Mouse (Mus musculus) liver, embryonic 14.5 days (tissue): ENCODE results near the gene Cdh22. TPM values are rescaled to one million over a fixed set of nuclear protein-coding genes. Genes with fewer than 3 reads are reported as not detected.

Experiments used
- ATAC-seq: fragments of 200-750 bp; cut with Nextera tagmentation; 2 replicates; pipeline ENCODE4 v1.8.0; 2017; ENCODE audit warnings: moderate number of reproducible peaks, mild to moderate bottlenecking, moderate library complexity; ENCODE audit not compliant: insufficient read depth
- DNase-seq, 3 experiments: peaks; one replicate each; pipeline ENCODE4 v3.0.0-alpha.2; 2012 to 2013; ENCODE audit warnings: low read depth in 3 of 3, low spot score in 3 of 3
- H3K27ac ChIP-seq: fragments of 300-500 bp; sonication (generic); 2 replicates; pipeline ENCODE4 v1.5.1; 2014; ENCODE audit warnings: moderate library complexity, mild to moderate bottlenecking, control low read depth, inconsistent platforms
- H3K27me3 ChIP-seq: fragments of 300-500 bp; sonication (generic); 2 replicates; pipeline ENCODE4 v1.6.1; 2014; ENCODE audit warnings: mild to moderate bottlenecking, low read length, moderate library complexity; ENCODE audit not compliant: control insufficient read depth, insufficient read depth
- H3K36me3 ChIP-seq: fragments of 300-500 bp; sonication (generic); replicated peaks from 2 replicates; pipeline ENCODE4 v1.6.1; 2014; ENCODE audit warnings: low read depth; ENCODE audit not compliant: control insufficient read depth, insufficient read depth
- H3K4me1 ChIP-seq, 2 experiments: fragments of 200-500 bp in 1 of 2; fragments of 300-500 bp in 1 of 2; sonication (generic) in 1 of 2; replicated peaks; 2 replicates each; pipeline ENCODE4 v1.6.1; 2012 to 2014; ENCODE audit warnings: antibody characterized with exemption in 1 of 2, inconsistent platforms in 1 of 2, low read length in 1 of 2; ENCODE audit not compliant: control insufficient read depth in 2 of 2, insufficient read depth in 2 of 2
- H3K4me2 ChIP-seq: fragments of 300-500 bp; sonication (generic); 2 replicates; pipeline ENCODE4 v1.6.1; 2014; ENCODE audit warnings: low read depth, mild to moderate bottlenecking, control low read depth, moderate library complexity
- H3K4me3 ChIP-seq, 2 experiments: fragments of 200-500 bp in 1 of 2; fragments of 300-500 bp in 1 of 2; sonication (generic) in 1 of 2; 2 replicates each; pipeline ENCODE4 v1.5.1; 2012 to 2014; ENCODE audit warnings: low read depth in 2 of 2, low read length in 2 of 2, mild to moderate bottlenecking in 2 of 2, control low read depth in 1 of 2, inconsistent platforms in 1 of 2, moderate library complexity in 1 of 2; ENCODE audit not compliant: insufficient read depth in 1 of 2
- H3K9ac ChIP-seq: fragments of 300-500 bp; sonication (generic); replicated peaks from 2 replicates; pipeline ENCODE4 v1.6.1; 2014; ENCODE audit warnings: mild to moderate bottlenecking, control low read depth, moderate library complexity
- H3K9me3 ChIP-seq: fragments of 300-500 bp; sonication (generic); 2 replicates; pipeline ENCODE4 v1.6.1; 2016; ENCODE audit warnings: low read length, mixed read lengths; ENCODE audit not compliant: control insufficient read depth
- CTCF ChIP-seq: IDR thresholded peaks from 2 replicates; pipeline ENCODE4 v1.5.1; 2016; ENCODE audit warnings: antibody characterized with exemption, low read depth, control low read depth
- EP300 ChIP-seq: IDR thresholded peaks from 2 replicates; pipeline ENCODE4 v1.6.1; 2016; ENCODE audit warnings: antibody characterized with exemption, low read depth
- whole genome bisulfite sequencing: fragments of 180-500 bp; shearing (Covaris S2); extraction: QIAGEN DNeasy Blood & Tissue Kit; methylation state at CpG from one replicate; pipeline ENCODE4 v1.1.7; 2014; ENCODE audit not compliant: insufficient replicate concordance; 5-methylcytosine and 5-hydroxymethylcytosine counted together
- polyA plus RNA-seq, 2 experiments: library from polyadenylated mRNA; depleted of rRNA in 1 of 2; stranded (reverse) in 1 of 2; unstranded in 1 of 2; fragments of >200 nt; fragmentation: Nextera tagmentation in 1 of 2; extraction: Ambion mirVana in 1 of 2; gene quantifications; 2 replicates each; pipeline versions ENCODE4 v1.2.1 to v1.2.3; 2012 to 2014

The Cdh22 gene
- polyA plus RNA-seq, 2 experiments: 0.02 TPM; not detected in 1

GRCm38 (mm10) chr2:165189546-165189945 lies 45.1 kb downstream of the Cdh22 start:
- WGBS: 37% methylated on average over 3 of the region's 3 CpGs
- ATAC-seq (peak; percentile 52; the same call in 1 of the 2 replicates), DNase-seq (peak in 1 of 3 experiments; percentile 16)
- Histone ChIP-seq H3K36me3 (no peaks in the 10 kb centered on the region), H3K4me1 (no peaks in the 10 kb centered on the region), H3K9me3 (no peaks in the 10 kb centered on the region), H3K4me3 (no peak overlapping the region), H3K4me2 (no peak overlapping the region), H3K27ac (no peak overlapping the region), H3K27me3 (no peaks in the 10 kb centered on the region), H3K9ac (no peak overlapping the region)
- no peak for TF ChIP-seq CTCF
- no peak for TF ChIP-seq EP300

DNA sequence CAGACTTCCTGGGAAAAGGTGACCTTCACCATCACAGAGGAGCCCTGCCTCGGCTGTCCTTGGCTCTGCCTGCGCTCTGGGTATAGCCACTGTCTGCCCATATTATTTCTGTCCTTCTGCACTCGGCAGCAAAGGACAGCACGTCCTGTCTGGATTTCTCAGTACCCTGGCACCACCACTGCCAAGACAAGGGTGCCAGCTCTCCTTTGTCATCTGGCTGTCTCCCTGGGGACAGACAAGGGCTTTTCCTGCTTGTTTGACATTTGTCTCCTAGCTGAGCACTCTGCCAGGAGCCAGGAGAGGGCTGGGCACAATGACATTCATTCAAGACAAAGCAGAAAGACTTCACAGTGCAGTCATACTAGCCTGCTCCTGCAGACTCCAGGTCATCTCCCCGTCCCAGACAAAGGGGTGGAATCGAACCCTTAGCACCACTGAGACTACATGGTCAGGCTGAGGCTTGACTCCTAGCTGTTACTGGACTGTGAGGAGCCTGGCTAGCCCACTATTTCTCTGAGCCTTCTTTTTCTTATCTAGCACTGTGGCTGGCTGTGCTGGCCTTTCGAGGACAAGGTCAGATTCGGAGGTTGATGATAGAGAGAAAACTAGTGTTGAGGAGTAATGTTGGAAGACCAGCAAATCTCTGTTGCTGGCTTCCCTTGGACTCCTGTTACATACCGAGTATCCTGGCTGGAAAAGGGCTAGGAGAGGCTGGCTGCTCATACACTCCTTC lies 46.8 kb downstream of the Cdh22 start:
- Histone ChIP-seq H3K27ac (no peak overlapping the region), H3K4me3 (no peak overlapping the region), H3K27me3 (no peaks in the 10 kb centered on the region), H3K9me3 (no peaks in the 10 kb centered on the region), H3K4me2 (no peak overlapping the region), H3K9ac (no peak overlapping the region), H3K36me3 (no peaks in the 10 kb centered on the region), H3K4me1 (no peaks in the 10 kb centered on the region)
- TF ChIP-seq CTCF (no peak), EP300 (no peak)
- ATAC-seq (no peak), DNase-seq (no peak)
- 42% methylated on average over 9 of the region's 9 CpGs for WGBS

- Histone ChIP-seq H3K36me3 (no peaks in the 10 kb centered on the region), H3K4me1 (no peaks in the 10 kb centered on the region), H3K4me2 (no peak overlapping the region), H3K27ac (no peak overlapping the region), H3K9me3 (no peaks in the 10 kb centered on the region), H3K9ac (no peak overlapping the region), H3K4me3 (no peak overlapping the region), H3K27me3 (peaks cover 15% of the 10 kb centered on the region; the same call in 1 of the 2 replicates)
- 25% methylated on average over 9 of the region's 9 CpGs for WGBS
- no peak for DNase-seq
- no peak for ATAC-seq
- no peak for TF ChIP-seq CTCF
These were observed 50.5 kb downstream of the Cdh22 start for GRCm38 (mm10) chr2:165184015-165184633.

- ATAC-seq: no peak
- no peak overlapping the region for H3K4me2 ChIP-seq
- no peaks in the 10 kb centered on the region for H3K36me3 ChIP-seq
- H3K4me1 ChIP-seq: no peaks in the 10 kb centered on the region
- no peak for TF ChIP-seq CTCF
- H3K9me3 ChIP-seq: no peaks in the 10 kb centered on the region
- H3K27me3 ChIP-seq: peaks cover 15% of the 10 kb centered on the region
- 32% methylated on average over 11 of the region's 11 CpGs for WGBS
- H3K4me3 ChIP-seq: no peak overlapping the region
- H3K27ac ChIP-seq: no peak overlapping the region
- DNase-seq: no peak
- H3K9ac ChIP-seq: no peak overlapping the region
These were observed 52.3 kb downstream of the Cdh22 start for GRCm38 (mm10) chr2:165182085-165182976.

DNA sequence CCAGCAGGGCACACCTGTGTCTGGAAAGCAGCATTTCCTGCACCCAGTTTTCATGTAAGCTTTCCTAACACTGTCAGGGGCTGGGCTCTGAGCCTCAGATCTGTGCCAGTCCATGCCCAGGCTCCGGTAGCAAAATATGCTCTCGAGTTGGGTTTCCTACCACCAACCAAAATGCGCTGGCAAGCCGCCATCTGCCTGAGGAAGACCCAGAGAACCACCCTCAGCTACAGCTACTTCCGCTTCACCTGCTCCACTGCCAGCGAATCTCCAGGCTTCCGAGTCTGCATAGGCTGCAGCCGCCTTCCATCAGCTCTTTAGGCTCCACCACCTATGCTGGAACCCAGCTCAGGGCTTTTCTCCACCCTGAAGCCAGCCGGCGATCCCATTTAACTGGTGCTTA lies 55.4 kb downstream of the Cdh22 start:
- no peak for ATAC-seq
- no peak overlapping the region for H3K4me2 ChIP-seq
- WGBS: 34% methylated on average over 10 of the region's 10 CpGs

More for the DNA sequence above, 55.4 kb downstream of the Cdh22 start:
- Histone ChIP-seq H3K4me1 (no peaks in the 10 kb centered on the region), H3K9ac (no peak overlapping the region), H3K36me3 (no peaks in the 10 kb centered on the region), H3K4me3 (no peak overlapping the region), H3K27ac (no peak overlapping the region), H3K27me3 (peaks cover 15% of the 10 kb centered on the region), H3K9me3 (no peaks in the 10 kb centered on the region)
- no peak for DNase-seq
- TF ChIP-seq EP300 (no peak), CTCF (no peak)
